ENCODE assay signal across 15 mouse cellular contexts in the genomic region with DNA sequence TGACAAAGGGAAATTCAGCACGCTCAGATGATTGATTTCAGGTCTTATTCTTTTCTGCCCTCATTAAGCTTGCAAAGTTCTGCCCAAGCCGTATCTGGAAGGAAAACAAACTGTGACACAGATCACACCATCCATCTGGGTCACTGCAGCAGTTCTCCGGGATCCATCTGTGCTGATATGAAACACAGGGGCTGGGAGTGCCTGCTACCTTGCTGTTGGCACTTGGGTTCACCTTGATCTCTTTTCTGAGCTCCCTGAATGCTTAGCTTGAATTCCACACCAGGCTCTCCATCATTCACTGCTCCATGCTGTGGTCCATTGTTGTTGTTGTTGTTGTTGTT. TPM values are rescaled to one million over a fixed set of nuclear protein-coding genes. Genes with fewer than 3 reads are reported as not detected.
"Had no signal": no experiment of that assay in that cellular context is flagged by ENCODE, and none has a peak within 500 bp of the region (broad histone marks: within the 10 kb centered on the region; RNA-seq: fewer than 3 reads in every experiment).

No protein-coding gene starts in this region.

- H3K36me3 ChIP-seq: limb, embryonic 15.5 days; liver, embryonic 12.5 days; midbrain, embryonic 10.5 days; neural tube, embryonic 13.5 days had no signal

- H3K4me1 ChIP-seq: limb, embryonic 15.5 days; liver, embryonic 12.5 days; midbrain, embryonic 10.5 days; neural tube, embryonic 13.5 days had no signal

- DNase-seq: kidney, postnatal 25 days; lung, embryonic 14.5 days; lung, postnatal 10 days; lung, postnatal 4 days; midbrain, embryonic 14.5 days; retina, postnatal 1 day; right cerebral cortex, postnatal 4 days; spleen, adult 18-20 months; thymus, adult 18-20 months; thymus, postnatal 14 days had no signal

- H3K9me3 ChIP-seq: limb, embryonic 15.5 days; liver, embryonic 12.5 days; midbrain, embryonic 10.5 days; neural tube, embryonic 13.5 days had no signal

- H3K9ac ChIP-seq: limb, embryonic 15.5 days; liver, embryonic 12.5 days; lung, embryonic 14.5 days; neural tube, embryonic 13.5 days had no signal

- H3K27me3 ChIP-seq: limb, embryonic 15.5 days; liver, embryonic 12.5 days; neural tube, embryonic 13.5 days had no signal

- H3K4me2 ChIP-seq: limb, embryonic 15.5 days; liver, embryonic 12.5 days; lung, embryonic 14.5 days; neural tube, embryonic 13.5 days had no signal

- ATAC-seq: liver, embryonic 12.5 days had no signal

- H3K4me3 ChIP-seq: left cerebral cortex, adult 2 months; limb, embryonic 15.5 days; liver, embryonic 12.5 days; midbrain, embryonic 10.5 days; neural tube, embryonic 13.5 days had no signal

- H3K27ac ChIP-seq: left cerebral cortex, adult 2 months; limb, embryonic 15.5 days; liver, embryonic 12.5 days; midbrain, embryonic 10.5 days; neural tube, embryonic 13.5 days had no signal

RNA-seq across cellular contexts. Expression of a gene that starts 20.4 kb away (rescaled TPM):
- polyA plus RNA-seq: liver, embryonic 12.5 days had no signal
